Comparison of ENCODE assay signal across 8 mouse cellular contexts in genomic region chr4:101264741-101265513, GRCm38 (mm10). TPM values are rescaled to one million over a fixed set of nuclear protein-coding genes. Genes with fewer than 3 reads are reported as not detected.
DNase-seq lines count a peak whose midpoint lies in the region; ATAC-seq and TF ChIP-seq lines count a peak whose summit lies in the region.

TSS of gene Jak1 (minus strand) at chr4:101265282.

- WGBS in hindbrain, embryonic 10.5 days: under 1% methylated on average over 84 of the region's 84 CpGs
- WGBS in lung, postnatal 0 days: under 1% methylated on average over 61 of the region's 84 CpGs

- no peak for TF ChIP-seq CTCF in lung, postnatal 0 days (IDR thresholded peaks at IDR 0.05)

- peak within 1 kb of the TSS; percentile 89 for H3K4me3 ChIP-seq in hindbrain, embryonic 10.5 days
- H3K4me3 ChIP-seq in lung, postnatal 0 days (ENCODE audit: low read depth, low read length): peak within 1 kb of the TSS; percentile 88

- peak; percentile 91 for DNase-seq in MN1 (ENCODE audit: low spot score)
- DNase-seq in cerebellum, adult 9-10 months: peak; percentile 98
- DNase-seq in hindbrain, embryonic 10.5 days (ENCODE audit: low spot score): peak; percentile 96
- DNase-seq in layer of hippocampus, adult 9-11 months: peak; percentile 97
- DNase-seq in lung, postnatal 0 days (ENCODE audit: low spot score): peak; percentile 99
- DNase-seq in ovary, postnatal 14 days (ENCODE audit: low spot score): peak; percentile 97
- peak; percentile 98 for DNase-seq in thymus, postnatal 14 days

- H3K36me3 ChIP-seq in hindbrain, embryonic 10.5 days: no peaks in the 10 kb centered on the region
- H3K36me3 ChIP-seq in lung, postnatal 0 days (ENCODE audit: insufficient read depth, low read length): no peaks in the 10 kb centered on the region

- H3K4me2 ChIP-seq in lung, postnatal 0 days (replicated peaks; ENCODE audit: low read depth, low read length): peak within 1 kb of the TSS; percentile 76

- H3K9me3 ChIP-seq in hindbrain, embryonic 10.5 days: no peaks in the 10 kb centered on the region
- no peaks in the 10 kb centered on the region for H3K9me3 ChIP-seq in lung, postnatal 0 days (ENCODE audit: low read length)

- H3K9ac ChIP-seq in lung, postnatal 0 days (replicated peaks; ENCODE audit: low read depth): peak within 1 kb of the TSS; percentile 94

- H3K27me3 ChIP-seq in hindbrain, embryonic 10.5 days (ENCODE audit: insufficient read depth, poor library complexity, severe bottlenecking): peaks cover 24% of the 10 kb centered on the region
- no peaks in the 10 kb centered on the region for H3K27me3 ChIP-seq in lung, postnatal 0 days (replicated peaks; ENCODE audit: insufficient read depth, low read length)

- peak within 1 kb of the TSS; percentile 92 for H3K27ac ChIP-seq in hindbrain, embryonic 10.5 days
- H3K27ac ChIP-seq in lung, postnatal 0 days (ENCODE audit: low read length): peak within 1 kb of the TSS; percentile 96

- TF ChIP-seq EP300 in lung, postnatal 0 days (IDR thresholded peaks at IDR 0.05): no peak

- H3K4me1 ChIP-seq in hindbrain, embryonic 10.5 days (replicated peaks): peaks cover 17% of the 10 kb centered on the region
- peaks cover 7% of the 10 kb centered on the region; the same call in 1 of the 2 replicates for H3K4me1 ChIP-seq in lung, postnatal 0 days (ENCODE audit: insufficient read depth, low read depth, low read length)

- ATAC-seq in frontal cortex, adult (ENCODE audit: low TSS enrichment): peak; percentile 92
- peak; percentile 99 for ATAC-seq in lung, postnatal 0 days

RNA-seq across cellular contexts. Expression of gene Jak1, which starts in this region (rescaled TPM):
- 43.0 and 50.9 TPM in 2 replicates for polyA plus RNA-seq in hindbrain, embryonic 10.5 days (2016; fragmentation: Nextera tagmentation; extraction: Ambion mirVana)
- polyA plus RNA-seq in lung, postnatal 0 days (2015; fragmentation: Nextera tagmentation; extraction: Ambion mirVana): 80.0 and 86.3 TPM in 2 replicates

Comparison
In these comparisons a context has a peak if more than half of its experiments do, and no peak if none do; other contexts are left out.
1. Peak in every context shown above with its lines: DNase-seq, ATAC-seq, H3K4me3 ChIP-seq and H3K27ac ChIP-seq.